Mouse (Mus musculus) heart, embryonic 15.5 days (tissue): Measurements from ENCODE around the gene Ankle1. TPM values are rescaled to one million over a fixed set of nuclear protein-coding genes. Genes with fewer than 3 reads are reported as not detected.

ENCODE experiments used
- ATAC-seq: fragments of 200-750 bp; cut with Nextera tagmentation; replicated peaks from 2 replicates; pipeline ENCODE4 v1.8.0; 2017; ENCODE audit warnings: low read depth, moderate TSS enrichment; ENCODE audit not compliant: insufficient number of reproducible peaks, insufficient read depth, low FRiP score
- H3K27ac ChIP-seq: fragments of 300-500 bp; sonication (generic); 2 replicates; pipeline ENCODE4 v1.5.1; 2015; ENCODE audit warnings: mild to moderate bottlenecking, inconsistent platforms
- H3K27me3 ChIP-seq: fragments of 300-500 bp; sonication (generic); 2 replicates; pipeline ENCODE4 v1.6.1; 2015; ENCODE audit warnings: inconsistent platforms
- H3K36me3 ChIP-seq: fragments of 300-500 bp; sonication (generic); 2 replicates; pipeline ENCODE4 v1.6.1; 2015; ENCODE audit warnings: mild to moderate bottlenecking, inconsistent platforms
- H3K4me1 ChIP-seq: fragments of 300-500 bp; sonication (generic); replicated peaks from 2 replicates; pipeline ENCODE4 v1.6.1; 2015; ENCODE audit warnings: inconsistent platforms
- H3K4me2 ChIP-seq: fragments of 300-500 bp; sonication (generic); 2 replicates; pipeline ENCODE4 v1.6.1; 2015; ENCODE audit warnings: inconsistent platforms, mild to moderate bottlenecking, moderate library complexity
- H3K4me3 ChIP-seq: fragments of 300-500 bp; sonication (generic); 2 replicates; pipeline ENCODE4 v1.5.1; 2015; ENCODE audit warnings: mild to moderate bottlenecking, inconsistent platforms
- H3K9ac ChIP-seq: fragments of 300-500 bp; sonication (generic); 2 replicates; pipeline ENCODE4 v1.6.1; 2015; ENCODE audit warnings: mild to moderate bottlenecking, inconsistent platforms
- H3K9me3 ChIP-seq: fragments of 300-500 bp; sonication (generic); replicated peaks from 2 replicates; pipeline ENCODE4 v1.6.1; 2016; ENCODE audit warnings: inconsistent platforms
- WGBS: fragments of 180-500 bp; shearing (Covaris S2); methylation state at CpG from one replicate; pipeline ENCODE4 v1.1.7; 2015; ENCODE audit warnings: mixed read lengths; 5-methylcytosine and 5-hydroxymethylcytosine counted together
- polyA plus RNA-seq: library from polyadenylated mRNA; unstranded; fragments of >200 nt; fragmentation: Nextera tagmentation; extraction: Ambion mirVana; gene quantifications from 2 replicates; pipeline ENCODE4 v1.2.1, GENCODE M21; 2015

Gene Ankle1
- polyA plus RNA-seq, 1 experiment from 2014 or later, result 23.0 TPM

- no peak overlapping the region for H3K4me2 ChIP-seq
- H3K9ac ChIP-seq, result no peak overlapping the region
- no peaks in the 10 kb centered on the region for H3K9me3 ChIP-seq
- no peaks in the 10 kb centered on the region for H3K27me3 ChIP-seq
- H3K4me1 ChIP-seq, result peaks cover 31% of the 10 kb centered on the region
- no peak overlapping the region for H3K4me3 ChIP-seq
- ATAC-seq, result no peak
- H3K27ac ChIP-seq, result no peak overlapping the region
- no peaks in the 10 kb centered on the region for H3K36me3 ChIP-seq
- WGBS, result 63% methylated on average over 3 of the region's 3 CpGs
Observed at GRCm38 (mm10) chr8:71383860-71384259, 21.9 kb upstream of the Ankle1 start.

- no peak overlapping the region for H3K4me3 ChIP-seq
- H3K36me3 ChIP-seq, result no peaks in the 10 kb centered on the region
- 77% methylated on average over 12 of the region's 12 CpGs for WGBS
- peaks cover 16% of the 10 kb centered on the region for H3K4me1 ChIP-seq
- no peak overlapping the region for H3K4me2 ChIP-seq
- ATAC-seq, result no peak
- H3K27ac ChIP-seq, result no peak overlapping the region
- H3K9me3 ChIP-seq, result no peaks in the 10 kb centered on the region
- H3K9ac ChIP-seq, result no peak overlapping the region
- no peaks in the 10 kb centered on the region for H3K27me3 ChIP-seq
Observed at GRCm38 (mm10) chr8:71385212-71385835, 20.5 kb upstream of the Ankle1 start.

GRCm38 (mm10) chr8:71388267-71388666, 17.5 kb upstream of the Ankle1 start:
- 47% methylated on average over 1 of the region's 1 CpGs for WGBS
- H3K36me3 ChIP-seq, result no peaks in the 10 kb centered on the region

GRCm38 (mm10) chr8:71391696-71392095, 14.1 kb upstream of the Ankle1 start:
- Histone ChIP-seq H3K4me1 (peaks cover 5% of the 10 kb centered on the region; the same call in 1 of the 2 replicates), H3K4me2 (no peak overlapping the region), H3K36me3 (no peaks in the 10 kb centered on the region), H3K27ac (no peak overlapping the region), H3K9me3 (no peaks in the 10 kb centered on the region), H3K4me3 (no peak overlapping the region), H3K27me3 (no peaks in the 10 kb centered on the region), H3K9ac (no peak overlapping the region)
- 79% methylated on average over 2 of the region's 2 CpGs for WGBS
- no peak for ATAC-seq

More at GRCm38 (mm10) chr8:71388267-71388666, 17.5 kb upstream of the Ankle1 start:
- no peak overlapping the region for H3K27ac ChIP-seq
- ATAC-seq, result no peak
- H3K4me1 ChIP-seq, result peaks cover 1% of the 10 kb centered on the region
- H3K27me3 ChIP-seq, result no peaks in the 10 kb centered on the region
- no peak overlapping the region for H3K4me3 ChIP-seq
- no peak overlapping the region for H3K9ac ChIP-seq
- no peaks in the 10 kb centered on the region for H3K9me3 ChIP-seq
- no peak overlapping the region for H3K4me2 ChIP-seq

- Histone ChIP-seq H3K36me3 (no peaks in the 10 kb centered on the region), H3K4me1 (peaks cover 8% of the 10 kb centered on the region), H3K9me3 (no peaks in the 10 kb centered on the region), H3K4me3 (no peak overlapping the region), H3K27me3 (no peaks in the 10 kb centered on the region), H3K27ac (no peak overlapping the region), H3K4me2 (no peak overlapping the region), H3K9ac (no peak overlapping the region)
- WGBS, result 64% methylated on average over 5 of the region's 5 CpGs
- ATAC-seq, result no peak
Observed at GRCm38 (mm10) chr8:71392391-71392790, 13.4 kb upstream of the Ankle1 start.

GRCm38 (mm10) chr8:71392871-71393270, 12.9 kb upstream of the Ankle1 start:
- Histone ChIP-seq H3K27me3 (no peaks in the 10 kb centered on the region), H3K4me2 (peak overlapping the region; percentile 31; the same call in 1 of the 2 replicates), H3K9ac (no peak overlapping the region), H3K36me3 (no peaks in the 10 kb centered on the region), H3K9me3 (no peaks in the 10 kb centered on the region), H3K4me3 (peak overlapping the region; percentile 12; the same call in 1 of the 2 replicates), H3K4me1 (peaks cover 13% of the 10 kb centered on the region), H3K27ac (no peak overlapping the region)
- 20% methylated on average over 3 of the region's 3 CpGs for WGBS
- no peak for ATAC-seq

GRCm38 (mm10) chr8:71394481-71394880, 11.3 kb upstream of the Ankle1 start:
- no peak for ATAC-seq
- Histone ChIP-seq H3K4me2 (peak overlapping the region; percentile 84), H3K36me3 (peaks cover 10% of the 10 kb centered on the region), H3K27ac (0 out of 2 replicates have a peak overlapping the region, but pooled peaks have one; percentile 81), H3K9me3 (no peaks in the 10 kb centered on the region), H3K4me3 (peak overlapping the region; percentile 27), H3K9ac (0 out of 2 replicates have a peak overlapping the region, but pooled peaks have one; percentile 26), H3K27me3 (no peaks in the 10 kb centered on the region), H3K4me1 (peaks cover 13% of the 10 kb centered on the region)
- 71% methylated on average over 7 of the region's 7 CpGs for WGBS

- H3K4me2 ChIP-seq, result peak overlapping the region; percentile 84
- peak overlapping the region; percentile 27 for H3K4me3 ChIP-seq
- H3K36me3 ChIP-seq, result peaks cover 13% of the 10 kb centered on the region
- H3K27me3 ChIP-seq, result no peaks in the 10 kb centered on the region
- peaks cover 13% of the 10 kb centered on the region for H3K4me1 ChIP-seq
- H3K9me3 ChIP-seq, result no peaks in the 10 kb centered on the region
- H3K27ac ChIP-seq, result peak overlapping the region; percentile 81
- no peak for ATAC-seq
- H3K9ac ChIP-seq, result no peak overlapping the region
- 69% methylated on average over 10 of the region's 10 CpGs for WGBS
Observed at GRCm38 (mm10) chr8:71395071-71395470, 10.7 kb upstream of the Ankle1 start.

GRCm38 (mm10) chr8:71395629-71396028, 10.2 kb upstream of the Ankle1 start, which contains the start of gene Ushbp1:
Gene Ushbp1 (minus strand): TSS chr8:71395802.
- 0 out of 2 replicates have a peak, but pooled peaks have one; percentile 5 for ATAC-seq
- H3K9ac ChIP-seq, result 0 out of 2 replicates have a peak within 1 kb of the TSS, but pooled peaks have one; percentile 26
- peaks cover 13% of the 10 kb centered on the region for H3K4me1 ChIP-seq
- no peaks in the 10 kb centered on the region for H3K27me3 ChIP-seq
- WGBS, result 73% methylated on average over 9 of the region's 9 CpGs
- H3K27ac ChIP-seq, result peak within 1 kb of the TSS; percentile 81
- peak within 1 kb of the TSS; percentile 84 for H3K4me2 ChIP-seq
- no peaks in the 10 kb centered on the region for H3K9me3 ChIP-seq
- peaks cover 13% of the 10 kb centered on the region for H3K36me3 ChIP-seq
- H3K4me3 ChIP-seq, result peak within 1 kb of the TSS; percentile 64

- peak within 1 kb of the TSS; percentile 84 for H3K4me2 ChIP-seq
- no peaks in the 10 kb centered on the region for H3K9me3 ChIP-seq
- peak within 1 kb of the TSS; percentile 81 for H3K27ac ChIP-seq
- peak within 1 kb of the TSS; percentile 64 for H3K4me3 ChIP-seq
- no peaks in the 10 kb centered on the region for H3K27me3 ChIP-seq
- peaks cover 13% of the 10 kb centered on the region for H3K36me3 ChIP-seq
- peak; percentile 91 for ATAC-seq
- under 1% methylated on average over 34 of the region's 34 CpGs for WGBS
- peaks cover 13% of the 10 kb centered on the region for H3K4me1 ChIP-seq
- peak within 1 kb of the TSS; percentile 76 for H3K9ac ChIP-seq
Observed at GRCm38 (mm10) chr8:71396639-71397305, 9.0 kb upstream of the Ankle1 start, which contains the start of gene Babam1. Gene Babam1 (plus strand): TSS chr8:71396861.

GRCm38 (mm10) chr8:71397701-71398100, 8.1 kb upstream of the Ankle1 start:
- ATAC-seq, result no peak
- H3K27ac ChIP-seq, result no peak overlapping the region
- H3K36me3 ChIP-seq, result peaks cover 13% of the 10 kb centered on the region
- no peaks in the 10 kb centered on the region for H3K27me3 ChIP-seq
- H3K4me3 ChIP-seq, result peak overlapping the region; percentile 64
- H3K4me2 ChIP-seq, result peak overlapping the region; percentile 84
- peak overlapping the region; percentile 76; the same call in 1 of the 2 replicates for H3K9ac ChIP-seq
- no peaks in the 10 kb centered on the region for H3K9me3 ChIP-seq
- peaks cover 13% of the 10 kb centered on the region for H3K4me1 ChIP-seq
- WGBS, result 83% methylated on average over 12 of the region's 12 CpGs
